Mouse (Mus musculus): Measurements from ENCODE around the gene Susd5. TPM values are rescaled to one million over a fixed set of nuclear protein-coding genes. Genes with fewer than 3 reads are reported as not detected.

Gene Susd5
- polyA plus RNA-seq, 1 experiment: 0.73 TPM

DNA sequence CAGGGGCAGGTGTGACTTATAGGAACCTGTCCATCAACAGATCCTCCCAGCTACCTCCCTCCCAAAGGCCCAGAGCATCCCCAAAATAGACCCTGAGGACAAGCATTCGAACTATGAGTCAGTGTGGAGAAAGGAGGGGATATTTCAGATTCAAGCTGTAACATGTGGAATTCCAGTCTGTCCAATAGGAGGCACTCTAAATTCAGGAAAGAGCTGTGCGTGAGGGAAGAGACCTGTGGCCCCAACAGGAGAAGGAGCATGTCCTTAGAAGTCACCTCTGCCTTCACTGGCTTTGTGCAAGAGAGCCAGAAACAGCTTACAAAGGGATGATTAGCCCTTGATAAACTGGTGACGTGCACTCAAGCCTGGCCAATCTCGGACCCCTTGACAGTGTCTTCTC is 16.0 kb upstream of the Susd5 start:
- Histone ChIP-seq H3K4me3 (ENCODE audit: low read depth, low read length) (no peak overlapping the region), H3K36me3 (ENCODE audit: control insufficient read depth, insufficient read depth, low read length, poor library complexity, severe bottlenecking) (no peaks in the 10 kb centered on the region), H3K9ac (ENCODE audit: low read depth, poor library complexity, severe bottlenecking) (no peak overlapping the region), H3K27me3 (ENCODE audit: control insufficient read depth, insufficient read depth, low read length, poor library complexity, severe bottlenecking) (no peaks in the 10 kb centered on the region), H3K27ac (ENCODE audit: insufficient read depth, low read length) (no peak overlapping the region), H3K4me1 (ENCODE audit: control insufficient read depth, insufficient read depth, low read length) (peaks cover 2% of the 10 kb centered on the region), H3K9me3 (replicated peaks; ENCODE audit: control insufficient read depth, insufficient read depth, low read length, poor library complexity, severe bottlenecking) (no peaks in the 10 kb centered on the region)
- no peak for TF ChIP-seq EP300 (IDR thresholded peaks at IDR 0.05; ENCODE audit: insufficient read depth, low read depth, low read length)
- TF ChIP-seq CTCF (IDR thresholded peaks at IDR 0.05; ENCODE audit: low read depth, low read length): peak; percentile 12

DNA sequence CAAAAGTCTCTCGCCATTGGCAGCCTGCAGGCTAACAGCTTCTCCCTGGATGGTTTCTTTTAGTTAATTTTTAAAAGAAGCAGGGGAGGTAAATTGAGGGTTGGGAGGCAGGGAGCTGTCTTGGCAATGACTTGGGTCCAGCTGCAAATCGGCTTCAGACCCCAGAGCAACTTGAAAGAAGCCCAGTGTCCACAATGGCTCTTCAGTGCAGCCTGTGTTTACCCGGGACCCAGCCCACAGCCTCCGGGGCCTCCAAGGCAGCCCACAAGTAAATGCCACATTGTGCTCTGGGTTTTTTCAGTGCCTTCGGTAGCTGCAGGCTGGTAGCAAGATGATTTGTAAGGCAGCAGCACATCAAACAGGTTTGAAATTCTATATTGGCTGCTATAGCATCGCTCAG is 14.4 kb upstream of the Susd5 start:
- no peak for TF ChIP-seq EP300 (IDR thresholded peaks at IDR 0.05; ENCODE audit: insufficient read depth, low read depth, low read length)
- no peak for TF ChIP-seq CTCF (IDR thresholded peaks at IDR 0.05; ENCODE audit: low read depth, low read length)
- no peak for TF ChIP-seq POLR2A (IDR thresholded peaks at IDR 0.05; ENCODE audit: insufficient read depth, low read length)
- no peak overlapping the region for H3K9ac ChIP-seq (ENCODE audit: low read depth, poor library complexity, severe bottlenecking)
- H3K36me3 ChIP-seq (ENCODE audit: control insufficient read depth, insufficient read depth, low read length, poor library complexity, severe bottlenecking): no peaks in the 10 kb centered on the region
- no peak overlapping the region for H3K27ac ChIP-seq (ENCODE audit: insufficient read depth, low read length)
- no peaks in the 10 kb centered on the region for H3K27me3 ChIP-seq (ENCODE audit: control insufficient read depth, insufficient read depth, low read length, poor library complexity, severe bottlenecking)
- no peak overlapping the region for H3K4me3 ChIP-seq (ENCODE audit: low read depth, low read length)
- H3K9me3 ChIP-seq (replicated peaks; ENCODE audit: control insufficient read depth, insufficient read depth, low read length, poor library complexity, severe bottlenecking): no peaks in the 10 kb centered on the region
- peaks cover 4% of the 10 kb centered on the region for H3K4me1 ChIP-seq (ENCODE audit: control insufficient read depth, insufficient read depth, low read length)

DNA sequence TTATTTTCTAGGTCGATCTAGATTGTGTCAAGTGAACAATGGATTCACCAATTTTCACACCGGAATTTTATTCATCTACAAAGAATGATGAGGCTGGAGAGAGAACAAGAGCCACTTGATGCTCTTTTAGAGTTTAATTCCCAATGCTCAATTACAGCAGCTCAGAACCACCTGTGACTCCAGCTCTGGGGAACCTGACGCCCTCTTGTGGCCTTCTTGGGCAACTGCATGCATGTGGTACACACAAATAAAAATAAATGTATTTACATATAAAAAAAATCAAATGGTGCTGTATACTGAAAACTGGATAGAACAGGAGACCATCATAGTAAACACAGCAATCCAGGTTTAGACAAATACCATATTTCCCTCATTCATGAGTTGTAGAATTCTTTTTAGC is 12.5 kb upstream of the Susd5 start:
- no peak overlapping the region for H3K9ac ChIP-seq (ENCODE audit: low read depth, poor library complexity, severe bottlenecking)
- TF ChIP-seq CTCF (IDR thresholded peaks at IDR 0.05; ENCODE audit: low read depth, low read length) (peak; percentile 75), POLR2A (IDR thresholded peaks at IDR 0.05; ENCODE audit: insufficient read depth, low read length) (no peak)

DNA sequence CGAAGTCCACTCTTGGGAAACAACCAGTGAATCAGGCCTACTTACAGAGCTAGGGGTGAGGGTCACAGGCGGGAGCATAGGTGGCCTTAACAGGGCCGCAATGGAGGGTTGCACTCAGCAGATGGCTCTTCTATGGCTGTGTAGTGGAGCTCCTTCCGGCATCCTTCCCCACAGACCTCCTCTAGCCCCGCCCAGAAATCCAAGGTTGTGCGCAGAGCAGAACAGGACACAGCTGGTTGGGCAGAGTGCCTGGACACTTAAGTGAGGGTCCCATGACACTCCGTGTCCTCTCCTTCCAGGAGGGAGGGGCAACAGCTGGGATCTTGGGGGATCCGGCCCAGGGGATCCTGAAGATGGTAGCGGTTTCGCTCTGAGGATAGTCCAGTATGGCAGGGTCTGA is 10.9 kb upstream of the Susd5 start, which contains the start of gene Fbxl2:
Gene Fbxl2, minus strand, starts transcription at position 164 of the 400 bp plus-strand sequence.
- Histone ChIP-seq H3K4me3 (ENCODE audit: low read depth, low read length) (peak within 1 kb of the TSS; percentile 95), H3K27me3 (ENCODE audit: control insufficient read depth, insufficient read depth, low read length, poor library complexity, severe bottlenecking) (no peaks in the 10 kb centered on the region), H3K27ac (ENCODE audit: insufficient read depth, low read length) (no peak within 1 kb of the TSS; the same call in 1 of the 2 replicates), H3K9ac (ENCODE audit: low read depth, poor library complexity, severe bottlenecking) (peak within 1 kb of the TSS; percentile 43), H3K36me3 (ENCODE audit: control insufficient read depth, insufficient read depth, low read length, poor library complexity, severe bottlenecking) (no peaks in the 10 kb centered on the region), H3K9me3 (replicated peaks; ENCODE audit: control insufficient read depth, insufficient read depth, low read length, poor library complexity, severe bottlenecking) (no peaks in the 10 kb centered on the region), H3K4me1 (ENCODE audit: control insufficient read depth, insufficient read depth, low read length) (peaks cover 4% of the 10 kb centered on the region)
- TF ChIP-seq POLR2A (IDR thresholded peaks at IDR 0.05; ENCODE audit: insufficient read depth, low read length) (peak; percentile 31), CTCF (IDR thresholded peaks at IDR 0.05; ENCODE audit: low read depth, low read length) (no peak), EP300 (IDR thresholded peaks at IDR 0.05; ENCODE audit: insufficient read depth, low read depth, low read length) (0 out of 2 replicates have a peak, but pooled peaks have one; percentile 33)

More for the DNA sequence above, 12.5 kb upstream of the Susd5 start:
- H3K9me3 ChIP-seq (replicated peaks; ENCODE audit: control insufficient read depth, insufficient read depth, low read length, poor library complexity, severe bottlenecking): no peaks in the 10 kb centered on the region
- H3K4me3 ChIP-seq (ENCODE audit: low read depth, low read length): no peak overlapping the region
- H3K27ac ChIP-seq (ENCODE audit: insufficient read depth, low read length): no peak overlapping the region
- no peaks in the 10 kb centered on the region for H3K36me3 ChIP-seq (ENCODE audit: control insufficient read depth, insufficient read depth, low read length, poor library complexity, severe bottlenecking)
- H3K4me1 ChIP-seq (ENCODE audit: control insufficient read depth, insufficient read depth, low read length): peaks cover 4% of the 10 kb centered on the region
- no peaks in the 10 kb centered on the region for H3K27me3 ChIP-seq (ENCODE audit: control insufficient read depth, insufficient read depth, low read length, poor library complexity, severe bottlenecking)

DNA sequence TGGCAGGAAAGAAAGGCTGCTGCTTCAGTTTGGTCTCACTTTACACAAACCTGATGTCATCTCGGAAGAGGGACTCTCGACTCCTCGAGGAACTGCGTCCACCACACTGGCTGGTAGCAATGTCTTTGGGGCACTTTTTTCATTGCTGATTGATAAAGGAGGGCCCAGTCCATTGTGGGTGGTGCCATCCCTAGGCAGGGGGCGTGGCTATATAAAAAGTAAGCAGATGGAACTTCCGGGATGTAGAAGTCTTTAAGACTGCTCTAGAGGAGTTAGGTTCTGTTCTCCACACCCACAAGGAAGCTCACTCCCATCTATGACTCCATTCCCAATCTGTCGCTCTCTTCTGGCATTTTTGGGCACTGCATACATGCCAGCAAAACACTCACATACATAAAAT is 10.3 kb upstream of the Susd5 start:
- peaks cover 6% of the 10 kb centered on the region for H3K4me1 ChIP-seq (ENCODE audit: control insufficient read depth, insufficient read depth, low read length)
- no peak for TF ChIP-seq CTCF (IDR thresholded peaks at IDR 0.05; ENCODE audit: low read depth, low read length)
- no peak for TF ChIP-seq EP300 (IDR thresholded peaks at IDR 0.05; ENCODE audit: insufficient read depth, low read depth, low read length)
- TF ChIP-seq POLR2A (IDR thresholded peaks at IDR 0.05; ENCODE audit: insufficient read depth, low read length): no peak
- no peak overlapping the region for H3K27ac ChIP-seq (ENCODE audit: insufficient read depth, low read length)
- H3K27me3 ChIP-seq (ENCODE audit: control insufficient read depth, insufficient read depth, low read length, poor library complexity, severe bottlenecking): no peaks in the 10 kb centered on the region
- no peak overlapping the region for H3K9ac ChIP-seq (ENCODE audit: low read depth, poor library complexity, severe bottlenecking)
- H3K9me3 ChIP-seq (replicated peaks; ENCODE audit: control insufficient read depth, insufficient read depth, low read length, poor library complexity, severe bottlenecking): no peaks in the 10 kb centered on the region
- H3K36me3 ChIP-seq (ENCODE audit: control insufficient read depth, insufficient read depth, low read length, poor library complexity, severe bottlenecking): no peaks in the 10 kb centered on the region
- H3K4me3 ChIP-seq (ENCODE audit: low read depth, low read length): no peak overlapping the region

DNA sequence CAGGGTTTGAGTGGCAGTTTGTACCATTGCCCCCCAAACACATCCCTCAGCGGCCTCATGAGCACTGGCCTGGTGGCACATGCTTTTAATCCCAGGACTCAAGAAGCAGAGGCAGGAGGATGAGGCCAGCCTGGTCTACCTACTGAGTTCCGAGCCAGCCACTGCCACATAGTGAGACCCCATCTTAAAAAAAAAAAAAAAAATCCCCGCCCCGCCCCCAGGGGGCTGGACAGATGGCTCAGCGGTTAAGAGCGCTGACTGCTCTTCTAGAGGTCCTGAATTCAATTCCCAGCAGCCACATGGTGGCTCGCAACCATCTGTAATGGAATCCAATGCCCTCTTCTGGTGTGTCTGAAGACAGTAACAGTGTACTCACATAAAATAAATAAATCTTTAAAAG is 6.8 kb upstream of the Susd5 start:
- no peak for TF ChIP-seq POLR2A (IDR thresholded peaks at IDR 0.05; ENCODE audit: insufficient read depth, low read length)
- TF ChIP-seq EP300 (IDR thresholded peaks at IDR 0.05; ENCODE audit: insufficient read depth, low read depth, low read length): no peak
- no peak overlapping the region for H3K9ac ChIP-seq (ENCODE audit: low read depth, poor library complexity, severe bottlenecking)
- H3K4me1 ChIP-seq (ENCODE audit: control insufficient read depth, insufficient read depth, low read length): peaks cover 4% of the 10 kb centered on the region
- H3K4me3 ChIP-seq (ENCODE audit: low read depth, low read length): no peak overlapping the region
- no peaks in the 10 kb centered on the region for H3K9me3 ChIP-seq (replicated peaks; ENCODE audit: control insufficient read depth, insufficient read depth, low read length, poor library complexity, severe bottlenecking)
- H3K36me3 ChIP-seq (ENCODE audit: control insufficient read depth, insufficient read depth, low read length, poor library complexity, severe bottlenecking): no peaks in the 10 kb centered on the region
- no peaks in the 10 kb centered on the region for H3K27me3 ChIP-seq (ENCODE audit: control insufficient read depth, insufficient read depth, low read length, poor library complexity, severe bottlenecking)
- no peak overlapping the region for H3K27ac ChIP-seq (ENCODE audit: insufficient read depth, low read length)

Data from ES-Bruce4 (cell line).